Comparison of ENCODE assay signal across 17 mouse cellular contexts in genomic region chr2:50887954-50888353, GRCm38 (mm10).
"Had no signal": no experiment of that assay in that cellular context is flagged by ENCODE, and none has a peak within 500 bp of the region (broad histone marks: within the 10 kb centered on the region; RNA-seq: fewer than 3 reads in every experiment).

No protein-coding gene starts in this region.

- H3K36me3 ChIP-seq: kidney, embryonic 15.5 days; limb, embryonic 13.5 days; liver, embryonic 12.5 days; liver, embryonic 15.5 days; neural tube, embryonic 12.5 days; neural tube, embryonic 15.5 days; stomach, embryonic 15.5 days had no signal

- H3K4me1 ChIP-seq: liver, embryonic 12.5 days; liver, embryonic 15.5 days; neural tube, embryonic 12.5 days had no signal

- H3K27me3 ChIP-seq: kidney, embryonic 15.5 days; limb, embryonic 13.5 days; liver, embryonic 12.5 days; liver, embryonic 15.5 days; neural tube, embryonic 12.5 days; neural tube, embryonic 15.5 days; stomach, embryonic 15.5 days had no signal

- ATAC-seq: intestine, postnatal 0 days; liver, embryonic 12.5 days had no signal

- H3K4me3 ChIP-seq: kidney, embryonic 15.5 days; limb, embryonic 13.5 days; liver, embryonic 12.5 days; liver, embryonic 15.5 days; neural tube, embryonic 12.5 days; neural tube, embryonic 15.5 days; stomach, embryonic 15.5 days had no signal

- DNase-seq: kidney, adult 2 months; kidney, postnatal 14 days; kidney, postnatal 4 days; left cerebral cortex, postnatal 4 days; liver; lung, adult 18-20 months; lung, postnatal 14 days; retina, postnatal 1 day; thymus, postnatal 4 days had no signal
